Mouse (Mus musculus) liver, embryonic 11.5 days (tissue): Measurements from ENCODE around the gene Frmd6. TPM values are rescaled to one million over a fixed set of nuclear protein-coding genes. Genes with fewer than 3 reads are reported as not detected.

ENCODE experiments used
- ATAC-seq: fragments of 200-750 bp; cut with Nextera tagmentation; replicated peaks from 2 replicates; pipeline ENCODE4 v1.8.0; 2017; ENCODE audit warnings: moderate number of reproducible peaks, mild to moderate bottlenecking, moderate TSS enrichment, moderate library complexity; ENCODE audit not compliant: low FRiP score
- DNase-seq: peaks from one replicate; pipeline ENCODE4 v3.0.0-alpha.2; 2017; ENCODE audit warnings: low spot score
- H3K27ac ChIP-seq: fragments of 300-500 bp; sonication (generic); 2 replicates; pipeline ENCODE4 v1.5.1; 2014; ENCODE audit warnings: mild to moderate bottlenecking, low read depth, low read length, control low read depth
- H3K27me3 ChIP-seq: fragments of 300-500 bp; sonication (generic); replicated peaks from 2 replicates; pipeline ENCODE4 v1.6.1; 2014; ENCODE audit warnings: low read length, mixed read lengths; ENCODE audit not compliant: control insufficient read depth, insufficient read depth
- H3K36me3 ChIP-seq: fragments of 300-500 bp; sonication (generic); 2 replicates; pipeline ENCODE4 v1.6.1; 2014; ENCODE audit warnings: mild to moderate bottlenecking, low read length, moderate library complexity, mixed read lengths; ENCODE audit not compliant: control insufficient read depth, insufficient read depth
- H3K4me1 ChIP-seq: fragments of 300-500 bp; sonication (generic); replicated peaks from 2 replicates; pipeline ENCODE4 v1.6.1; 2014; ENCODE audit warnings: low read length, mixed read lengths; ENCODE audit not compliant: control insufficient read depth, insufficient read depth
- H3K4me2 ChIP-seq: fragments of 300-500 bp; sonication (generic); 2 replicates; pipeline ENCODE4 v1.6.1; 2014; ENCODE audit warnings: mild to moderate bottlenecking, control low read depth, moderate library complexity
- H3K4me3 ChIP-seq: fragments of 300-500 bp; sonication (generic); 2 replicates; pipeline ENCODE4 v1.5.1; 2014; ENCODE audit warnings: low read depth, low read length, control low read depth
- H3K9ac ChIP-seq: fragments of 300-500 bp; sonication (generic); 2 replicates; pipeline ENCODE4 v1.6.1; 2014; ENCODE audit warnings: low read depth, low read length, control low read depth
- H3K9me3 ChIP-seq: fragments of 300-500 bp; sonication (generic); 2 replicates; pipeline ENCODE4 v1.6.1; 2016; ENCODE audit warnings: low read length, inconsistent platforms, mixed read lengths; ENCODE audit not compliant: control insufficient read depth
- WGBS: fragments of 180-500 bp; shearing (Covaris S2); extraction: QIAGEN DNeasy Blood & Tissue Kit; methylation state at CpG from one replicate; pipeline ENCODE4 v1.1.7; 2014; 5-methylcytosine and 5-hydroxymethylcytosine counted together
- polyA plus RNA-seq: library from polyadenylated mRNA; unstranded; fragments of >200 nt; fragmentation: Nextera tagmentation; extraction: Ambion mirVana; gene quantifications from 2 replicates; pipeline ENCODE4 v1.2.1, GENCODE M21; 2014

Gene Frmd6
- polyA plus RNA-seq, 1 experiment from 2014 or later: 9.7 TPM

DNA sequence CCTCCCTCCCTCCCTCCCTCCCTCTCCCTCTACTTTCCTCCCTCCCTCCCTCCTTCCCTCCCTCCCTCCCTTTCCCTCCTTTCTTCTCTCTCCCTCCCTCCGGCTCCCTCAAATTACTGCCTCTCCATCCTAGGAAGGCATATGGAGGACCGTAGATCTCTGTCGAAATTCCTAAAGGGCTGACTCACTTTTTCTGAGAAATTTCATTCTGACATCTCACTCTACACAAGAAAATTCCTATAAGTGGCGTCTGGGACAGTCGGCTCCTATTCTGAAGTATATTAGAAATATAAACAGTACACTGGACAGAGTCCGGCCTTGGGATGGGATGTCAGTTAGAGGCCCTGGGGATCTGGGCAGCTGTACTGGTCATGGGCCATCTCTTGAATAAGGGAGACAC is 59.7 kb downstream of the Frmd6 start:
- DNase-seq: no peak
- no peak overlapping the region for H3K4me3 ChIP-seq
- ATAC-seq: no peak
- H3K27me3 ChIP-seq: no peaks in the 10 kb centered on the region
- H3K9me3 ChIP-seq: no peaks in the 10 kb centered on the region
- no peaks in the 10 kb centered on the region for H3K4me1 ChIP-seq
- H3K27ac ChIP-seq: no peak overlapping the region
- WGBS: 74% methylated on average over 5 of the region's 6 CpGs
- H3K4me2 ChIP-seq: no peak overlapping the region
- H3K36me3 ChIP-seq: no peaks in the 10 kb centered on the region
- no peak overlapping the region for H3K9ac ChIP-seq

GRCm38 (mm10) chr12:70885576-70885975 is 60.3 kb downstream of the Frmd6 start:
- no peak for ATAC-seq
- Histone ChIP-seq H3K36me3 (no peaks in the 10 kb centered on the region), H3K27me3 (no peaks in the 10 kb centered on the region), H3K4me2 (no peak overlapping the region), H3K4me3 (no peak overlapping the region), H3K4me1 (no peaks in the 10 kb centered on the region), H3K27ac (no peak overlapping the region), H3K9ac (no peak overlapping the region), H3K9me3 (no peaks in the 10 kb centered on the region)
- no peak for DNase-seq
- WGBS: 61% methylated on average over 10 of the region's 10 CpGs

DNA sequence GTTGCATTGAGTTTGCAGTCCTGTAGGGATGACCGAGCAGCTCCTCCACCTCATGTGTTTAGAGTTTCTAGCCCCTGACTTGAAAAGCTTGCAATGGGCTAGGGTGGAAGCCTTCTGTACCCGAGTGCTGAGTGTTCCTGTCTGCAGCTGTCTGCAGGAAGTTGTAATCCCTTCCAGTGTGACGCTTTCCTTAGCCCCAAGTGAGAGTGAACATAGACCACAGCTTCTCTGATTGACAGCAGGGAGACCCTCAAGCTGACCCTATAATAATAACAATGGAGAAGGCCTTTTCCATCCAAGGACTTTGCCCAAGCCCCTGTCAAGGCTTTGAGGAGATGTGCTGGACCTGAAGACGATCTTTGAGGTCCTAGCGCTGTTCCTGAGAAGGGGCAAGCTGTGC is 65.1 kb downstream of the Frmd6 start:
- H3K27ac ChIP-seq: no peak overlapping the region
- no peaks in the 10 kb centered on the region for H3K27me3 ChIP-seq
- ATAC-seq: no peak
- no peak for DNase-seq
- no peaks in the 10 kb centered on the region for H3K9me3 ChIP-seq
- no peaks in the 10 kb centered on the region; the same call in 1 of the 2 replicates for H3K36me3 ChIP-seq
- 77% methylated on average over 5 of the region's 5 CpGs for WGBS
- no peak overlapping the region for H3K4me2 ChIP-seq
- no peaks in the 10 kb centered on the region for H3K4me1 ChIP-seq
- H3K9ac ChIP-seq: no peak overlapping the region
- no peak overlapping the region for H3K4me3 ChIP-seq

DNA sequence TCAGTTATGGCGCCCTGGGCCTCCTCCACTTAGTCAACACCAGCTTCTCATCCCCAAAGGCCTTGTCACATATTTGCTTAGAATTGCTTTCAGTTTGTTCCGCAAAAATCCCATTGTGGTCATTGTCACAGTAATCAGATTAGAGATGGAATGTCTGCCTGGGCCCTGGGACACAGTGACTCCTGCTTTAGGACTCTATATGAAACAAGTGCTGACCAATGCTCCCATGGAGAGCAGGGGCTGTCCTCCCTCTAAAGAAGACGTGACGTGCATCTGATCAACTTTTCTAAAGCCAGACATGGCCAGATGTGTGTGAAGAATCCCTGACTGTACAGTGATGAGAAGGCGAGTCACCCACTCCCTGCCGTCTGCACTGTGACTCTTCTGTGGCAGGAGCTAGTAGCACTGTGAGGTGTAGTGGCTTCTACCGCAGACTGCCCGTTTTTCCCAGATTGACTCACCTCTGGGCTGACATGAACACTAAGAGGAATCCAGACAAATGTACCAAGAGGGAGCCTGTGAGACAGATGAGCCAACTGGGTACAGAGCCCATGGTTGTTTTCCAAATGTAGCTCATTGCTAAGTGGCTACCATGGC is 65.7 kb downstream of the Frmd6 start:
- Histone ChIP-seq H3K36me3 (no peaks in the 10 kb centered on the region; the same call in 1 of the 2 replicates), H3K4me1 (no peaks in the 10 kb centered on the region)
- 90% methylated on average over 8 of the region's 8 CpGs for WGBS

DNA sequence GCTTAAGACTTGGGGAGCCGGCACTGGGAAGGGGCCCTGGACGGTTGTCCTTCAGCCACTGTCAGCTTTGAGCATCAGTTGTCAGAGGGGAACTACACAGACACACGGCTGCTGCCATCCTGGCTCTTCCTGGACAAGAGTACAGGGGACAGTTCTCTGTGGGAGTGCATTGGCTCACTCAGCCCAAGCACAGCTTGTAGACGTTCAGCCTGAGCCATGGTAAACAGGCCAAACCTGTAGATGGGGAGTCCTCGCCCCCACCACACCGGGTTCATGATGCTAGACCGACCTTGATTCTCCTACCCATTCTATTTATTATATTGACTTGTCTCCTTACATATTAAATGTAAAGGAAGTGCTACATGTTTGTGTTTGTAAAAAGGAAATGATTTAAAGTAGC is 70.0 kb downstream of the Frmd6 start:
- DNase-seq: no peak
- Histone ChIP-seq H3K4me2 (no peak overlapping the region), H3K4me3 (no peak overlapping the region), H3K27me3 (no peaks in the 10 kb centered on the region), H3K9ac (no peak overlapping the region), H3K4me1 (no peaks in the 10 kb centered on the region), H3K27ac (no peak overlapping the region), H3K36me3 (no peaks in the 10 kb centered on the region; the same call in 1 of the 2 replicates), H3K9me3 (no peaks in the 10 kb centered on the region)
- 84% methylated on average over 7 of the region's 7 CpGs for WGBS
- ATAC-seq: no peak

More for the DNA sequence above, 65.7 kb downstream of the Frmd6 start:
- H3K27ac ChIP-seq: no peak overlapping the region
- no peaks in the 10 kb centered on the region for H3K9me3 ChIP-seq
- H3K9ac ChIP-seq: no peak overlapping the region
- H3K4me3 ChIP-seq: no peak overlapping the region
- ATAC-seq: no peak
- no peaks in the 10 kb centered on the region for H3K27me3 ChIP-seq
- no peak overlapping the region for H3K4me2 ChIP-seq
- no peak for DNase-seq

GRCm38 (mm10) chr12:70896068-70896467 is 70.8 kb downstream of the Frmd6 start:
- no peaks in the 10 kb centered on the region for H3K4me1 ChIP-seq
- H3K27ac ChIP-seq: no peak overlapping the region
- H3K4me2 ChIP-seq: no peak overlapping the region
- no peak for ATAC-seq
- H3K36me3 ChIP-seq: no peaks in the 10 kb centered on the region; the same call in 1 of the 2 replicates
- H3K9ac ChIP-seq: no peak overlapping the region
- no peak for DNase-seq
- no peak overlapping the region for H3K4me3 ChIP-seq
- H3K9me3 ChIP-seq: no peaks in the 10 kb centered on the region
- WGBS: 88% methylated on average over 10 of the region's 10 CpGs
- H3K27me3 ChIP-seq: no peaks in the 10 kb centered on the region

- ATAC-seq: no peak
- H3K4me1 ChIP-seq: no peaks in the 10 kb centered on the region
- no peak overlapping the region for H3K4me2 ChIP-seq
- no peak overlapping the region for H3K9ac ChIP-seq
- H3K36me3 ChIP-seq: no peaks in the 10 kb centered on the region; the same call in 1 of the 2 replicates
- no peak overlapping the region for H3K27ac ChIP-seq
- H3K4me3 ChIP-seq: no peak overlapping the region
- no peaks in the 10 kb centered on the region for H3K27me3 ChIP-seq
- no peaks in the 10 kb centered on the region for H3K9me3 ChIP-seq
- DNase-seq: no peak
- WGBS: 83% methylated on average over 8 of the region's 8 CpGs
Measured at GRCm38 (mm10) chr12:70897434-70897833, 72.1 kb downstream of the Frmd6 start.

GRCm38 (mm10) chr12:70898450-70898849 is 73.1 kb downstream of the Frmd6 start:
- H3K9ac ChIP-seq: no peak overlapping the region
- no peak overlapping the region for H3K4me2 ChIP-seq
- H3K4me3 ChIP-seq: no peak overlapping the region
- H3K9me3 ChIP-seq: no peaks in the 10 kb centered on the region
- ATAC-seq: no peak
- DNase-seq: no peak
- no peak overlapping the region for H3K27ac ChIP-seq
- H3K36me3 ChIP-seq: no peaks in the 10 kb centered on the region; the same call in 1 of the 2 replicates
- H3K4me1 ChIP-seq: no peaks in the 10 kb centered on the region
- 79% methylated on average over 8 of the region's 8 CpGs for WGBS
- H3K27me3 ChIP-seq: no peaks in the 10 kb centered on the region

- no peak for DNase-seq
- Histone ChIP-seq H3K4me2 (no peak overlapping the region), H3K4me1 (no peaks in the 10 kb centered on the region), H3K4me3 (no peak overlapping the region), H3K9ac (no peak overlapping the region), H3K9me3 (no peaks in the 10 kb centered on the region), H3K27ac (no peak overlapping the region), H3K36me3 (no peaks in the 10 kb centered on the region; the same call in 1 of the 2 replicates), H3K27me3 (no peaks in the 10 kb centered on the region)
- ATAC-seq: no peak
- 89% methylated on average over 10 of the region's 10 CpGs for WGBS
Measured at GRCm38 (mm10) chr12:70904471-70904870, 79.2 kb downstream of the Frmd6 start.
